Comparison of ENCODE assay signal across 7 mouse cellular contexts in genomic region chr2:125624837-125625351, GRCm38 (mm10). TPM values are rescaled to one million over a fixed set of nuclear protein-coding genes. Genes with fewer than 3 reads are reported as not detected.
DNase-seq lines count a peak whose midpoint lies in the region; ATAC-seq lines count a peak whose summit lies in the region.

Cep152 (minus strand) TSS chr2:125625113.

- DNase-seq in adrenal gland, postnatal 25 days: peak; percentile 98
- DNase-seq in heart, adult 11 months: peak; percentile 100
- peak; percentile 98 for DNase-seq in kidney, adult 18-20 months
- DNase-seq in limb, embryonic 11.5 days (ENCODE audit: low spot score): peak; percentile 98
- DNase-seq in midbrain, embryonic 14.5 days: peak; percentile 98
- peak; percentile 93 to 96 for DNase-seq in spleen, adult 18-20 months

- no peaks in the 10 kb centered on the region for H3K27me3 ChIP-seq in embryonic facial prominence, embryonic 12.5 days
- no peaks in the 10 kb centered on the region for H3K27me3 ChIP-seq in limb, embryonic 11.5 days (ENCODE audit: control insufficient read depth, insufficient read depth, low read length)
- H3K27me3 ChIP-seq in midbrain, embryonic 14.5 days (ENCODE audit: control insufficient read depth, insufficient read depth, low read length): no peaks in the 10 kb centered on the region

- peak within 1 kb of the TSS; percentile 77 for H3K9ac ChIP-seq in embryonic facial prominence, embryonic 12.5 days
- H3K9ac ChIP-seq in limb, embryonic 11.5 days (ENCODE audit: low read length): peak within 1 kb of the TSS; percentile 64
- peak within 1 kb of the TSS; percentile 64 for H3K9ac ChIP-seq in midbrain, embryonic 14.5 days (replicated peaks; ENCODE audit: low read length)

- peaks cover 18% of the 10 kb centered on the region for H3K4me1 ChIP-seq in embryonic facial prominence, embryonic 12.5 days
- 0 out of 2 replicates have a peak, but pooled peaks cover 5% of the 10 kb centered on the region for H3K4me1 ChIP-seq in limb, embryonic 11.5 days (ENCODE audit: control insufficient read depth, insufficient read depth, low read length)
- peaks cover 5% of the 10 kb centered on the region; the same call in 1 of the 2 replicates for H3K4me1 ChIP-seq in midbrain, embryonic 14.5 days (ENCODE audit: control insufficient read depth, insufficient read depth, low read length)

- H3K9me3 ChIP-seq in embryonic facial prominence, embryonic 12.5 days: no peaks in the 10 kb centered on the region
- no peaks in the 10 kb centered on the region for H3K9me3 ChIP-seq in limb, embryonic 11.5 days (ENCODE audit: control insufficient read depth, low read length)
- no peaks in the 10 kb centered on the region for H3K9me3 ChIP-seq in midbrain, embryonic 14.5 days (ENCODE audit: control insufficient read depth, low read length)

- WGBS in embryonic facial prominence, embryonic 12.5 days: under 1% methylated on average over 50 of the region's 50 CpGs
- under 1% methylated on average over 50 of the region's 50 CpGs for WGBS in limb, embryonic 11.5 days
- under 1% methylated on average over 50 of the region's 50 CpGs for WGBS in midbrain, embryonic 14.5 days

- ATAC-seq in embryonic facial prominence, embryonic 12.5 days (ENCODE audit: insufficient number of reproducible peaks, insufficient read depth, low FRiP score, low TSS enrichment): peak; percentile 94
- ATAC-seq in limb, embryonic 11.5 days (ENCODE audit: insufficient number of reproducible peaks, low FRiP score, low TSS enrichment, low read depth): peak; percentile 96
- peak; percentile 99 for ATAC-seq in midbrain, embryonic 14.5 days (ENCODE audit: low FRiP score, low TSS enrichment)

- H3K4me2 ChIP-seq in embryonic facial prominence, embryonic 12.5 days (replicated peaks): peak within 1 kb of the TSS; percentile 61
- H3K4me2 ChIP-seq in limb, embryonic 11.5 days (ENCODE audit: low read depth, severe bottlenecking): peak within 1 kb of the TSS; percentile 60
- H3K4me2 ChIP-seq in midbrain, embryonic 14.5 days (ENCODE audit: low read length): peak within 1 kb of the TSS; percentile 76

- H3K36me3 ChIP-seq in embryonic facial prominence, embryonic 12.5 days: peaks cover 5% of the 10 kb centered on the region
- H3K36me3 ChIP-seq in limb, embryonic 11.5 days (ENCODE audit: control insufficient read depth, insufficient read depth, low read length): no peaks in the 10 kb centered on the region
- 0 out of 2 replicates have a peak, but pooled peaks cover under 1% of the 10 kb centered on the region for H3K36me3 ChIP-seq in midbrain, embryonic 14.5 days (ENCODE audit: control insufficient read depth, insufficient read depth, low read length)

- 0 out of 2 replicates have a peak within 1 kb of the TSS, but pooled peaks have one; percentile 30 for H3K27ac ChIP-seq in embryonic facial prominence, embryonic 12.5 days
- H3K27ac ChIP-seq in limb, embryonic 11.5 days (replicated peaks; ENCODE audit: low read depth, low read length): no peak within 1 kb of the TSS
- H3K27ac ChIP-seq in midbrain, embryonic 14.5 days (replicated peaks; ENCODE audit: low read depth, low read length): no peak within 1 kb of the TSS

- peak within 1 kb of the TSS; percentile 84 for H3K4me3 ChIP-seq in embryonic facial prominence, embryonic 12.5 days
- H3K4me3 ChIP-seq in limb, embryonic 11.5 days (ENCODE audit: low read depth, low read length): peak within 1 kb of the TSS; percentile 64
- H3K4me3 ChIP-seq in midbrain, embryonic 14.5 days (replicated peaks; ENCODE audit: low read depth, low read length): peak within 1 kb of the TSS; percentile 80

RNA-seq across cellular contexts. Expression of gene Cep152, which starts in this region (rescaled TPM):
- 5.1 TPM in 2 replicates for total RNA-seq in adrenal gland, postnatal 25 days (2021)
- 9.5 and 10.1 TPM in 2 replicates for polyA plus RNA-seq in embryonic facial prominence, embryonic 12.5 days (2016; fragmentation: Nextera tagmentation; extraction: Ambion mirVana)
- polyA plus RNA-seq in limb, embryonic 11.5 days (2014; fragmentation: Nextera tagmentation; extraction: Ambion mirVana): 9.1 and 9.9 TPM in 2 replicates
- polyA plus RNA-seq in midbrain, embryonic 14.5 days (2014; fragmentation: Nextera tagmentation; extraction: Ambion mirVana): 2.2 and 3.9 TPM in 2 replicates
